In genomic region chr1:47277839-47278238, GRCm38 (mm10) we compare ENCODE assay signal across 8 mouse cellular contexts.
DNase-seq lines count a peak whose midpoint lies in the region; ATAC-seq and TF ChIP-seq lines count a peak whose summit lies in the region.

No protein-coding gene starts in this region.

- no peak overlapping the region for H3K4me3 ChIP-seq in gastrocnemius, adult 2 months
- no peak overlapping the region for H3K4me3 ChIP-seq in intestine, embryonic 15.5 days (replicated peaks)
- H3K4me3 ChIP-seq in midbrain, embryonic 14.5 days (replicated peaks; ENCODE audit: low read depth, low read length): no peak overlapping the region
- no peak overlapping the region for H3K4me3 ChIP-seq in heart, embryonic 11.5 days (ENCODE audit: low read depth, low read length)

- no peak overlapping the region for H3K27ac ChIP-seq in gastrocnemius, adult 2 months
- H3K27ac ChIP-seq in intestine, embryonic 15.5 days: no peak overlapping the region
- peak overlapping the region; percentile 72 for H3K27ac ChIP-seq in midbrain, embryonic 14.5 days (replicated peaks; ENCODE audit: low read depth, low read length)
- H3K27ac ChIP-seq in heart, embryonic 11.5 days (ENCODE audit: low read depth, low read length): no peak overlapping the region

- H3K36me3 ChIP-seq in intestine, embryonic 15.5 days: no peaks in the 10 kb centered on the region
- no peaks in the 10 kb centered on the region for H3K36me3 ChIP-seq in midbrain, embryonic 14.5 days (ENCODE audit: control insufficient read depth, insufficient read depth, low read length)
- no peaks in the 10 kb centered on the region for H3K36me3 ChIP-seq in heart, embryonic 11.5 days (ENCODE audit: control insufficient read depth, insufficient read depth, low read length)

- intact Hi-C loops in gastrocnemius, adult 2 months (cut with DNase I): no loop called here

- no peak overlapping the region for H3K9ac ChIP-seq in intestine, embryonic 15.5 days
- no peak overlapping the region for H3K9ac ChIP-seq in midbrain, embryonic 14.5 days (replicated peaks; ENCODE audit: low read length)
- H3K9ac ChIP-seq in heart, embryonic 11.5 days (ENCODE audit: low read depth, low read length): no peak overlapping the region

- peak; percentile 65; the same call in 1 of the 2 replicates for ATAC-seq in intestine, embryonic 15.5 days
- ATAC-seq in midbrain, embryonic 14.5 days (ENCODE audit: low FRiP score, low TSS enrichment): peak; percentile 65
- no peak for ATAC-seq in heart, embryonic 11.5 days (replicated peaks; ENCODE audit: insufficient number of reproducible peaks, low FRiP score, low TSS enrichment)

- DNase-seq in gastrocnemius, adult 2 months: no peak
- DNase-seq in gastrocnemius, postnatal 10 days: no peak
- DNase-seq in NIH3T3 (ENCODE audit: low read depth): peak; percentile 31
- peak; percentile 54 for DNase-seq in embryo, embryonic 9.5 days (ENCODE audit: extremely low spot score)
- peak; percentile 91 for DNase-seq in midbrain, embryonic 14.5 days
- no peak for DNase-seq in ovary, postnatal 36 days (ENCODE audit: low spot score)

- 15% methylated on average over 2 of the region's 2 CpGs for WGBS in intestine, embryonic 15.5 days
- 6% methylated on average over 2 of the region's 2 CpGs for WGBS in midbrain, embryonic 14.5 days
- 21% methylated on average over 2 of the region's 2 CpGs for WGBS in heart, embryonic 11.5 days (ENCODE audit: insufficient replicate concordance)

- peak; percentile 51 for TF ChIP-seq CTCF in gastrocnemius, adult 2 months (IDR thresholded peaks at IDR 0.05)

- no peaks in the 10 kb centered on the region for H3K4me1 ChIP-seq in intestine, embryonic 15.5 days (replicated peaks)
- peaks cover 12% of the 10 kb centered on the region for H3K4me1 ChIP-seq in midbrain, embryonic 14.5 days (ENCODE audit: control insufficient read depth, insufficient read depth, low read length)
- H3K4me1 ChIP-seq in heart, embryonic 11.5 days (ENCODE audit: control insufficient read depth, insufficient read depth, low read length): no peaks in the 10 kb centered on the region

- H3K9me3 ChIP-seq in intestine, embryonic 15.5 days: no peaks in the 10 kb centered on the region
- no peaks in the 10 kb centered on the region for H3K9me3 ChIP-seq in midbrain, embryonic 14.5 days (ENCODE audit: control insufficient read depth, low read length)
- H3K9me3 ChIP-seq in heart, embryonic 11.5 days (replicated peaks; ENCODE audit: control insufficient read depth, low read length): no peaks in the 10 kb centered on the region

- no peaks in the 10 kb centered on the region for H3K27me3 ChIP-seq in intestine, embryonic 15.5 days (replicated peaks)
- no peaks in the 10 kb centered on the region for H3K27me3 ChIP-seq in midbrain, embryonic 14.5 days (ENCODE audit: control insufficient read depth, insufficient read depth, low read length)
- no peaks in the 10 kb centered on the region for H3K27me3 ChIP-seq in heart, embryonic 11.5 days (ENCODE audit: control insufficient read depth, insufficient read depth, low read length)

- no peak overlapping the region for H3K4me2 ChIP-seq in intestine, embryonic 15.5 days (replicated peaks)
- H3K4me2 ChIP-seq in midbrain, embryonic 14.5 days (ENCODE audit: low read length): peak overlapping the region; percentile 16; the same call in 1 of the 2 replicates
- no peak overlapping the region for H3K4me2 ChIP-seq in heart, embryonic 11.5 days

Comparison
In these comparisons a context has a peak if more than half of its experiments do, and no peak if none do; other contexts are left out.
1. DNase-seq: peak in NIH3T3 (single experiment), embryo, embryonic 9.5 days (single experiment) and midbrain, embryonic 14.5 days (single experiment); none in gastrocnemius, adult 2 months (single experiment), gastrocnemius, postnatal 10 days (single experiment) and ovary, postnatal 36 days (single experiment).